Mouse (Mus musculus) CH12.LX (cell line): ENCODE results near the gene Tenm1. TPM values are rescaled to one million over a fixed set of nuclear protein-coding genes. Genes with fewer than 3 reads are reported as not detected.

ENCODE experiments used
- DNase-seq: peaks from one replicate; pipeline ENCODE4 v3.0.0-alpha.2; 2013; ENCODE audit errors: extremely low read depth
- H3K27ac ChIP-seq: 2 replicates; pipeline ENCODE4 v1.5.1; 2012; ENCODE audit warnings: low read depth, mild to moderate bottlenecking, control low read depth, moderate library complexity; ENCODE audit not compliant: insufficient read depth
- H3K27me3 ChIP-seq: replicated peaks from 2 replicates; pipeline ENCODE3; 2012; ENCODE audit warnings: inconsistent platforms
- H3K36me3 ChIP-seq, 2 experiments: replicated peaks in 1 of 2; 2 replicates each; pipeline versions ENCODE3 to v1.6.1; 2012; ENCODE audit warnings: inconsistent platforms in 1 of 2, low read length in 1 of 2, mild to moderate bottlenecking in 1 of 2, mixed read lengths in 1 of 2, moderate library complexity in 1 of 2; ENCODE audit not compliant: control insufficient read depth in 1 of 2, insufficient read depth in 1 of 2
- H3K4me1 ChIP-seq, 2 experiments: 2 replicates each; pipeline ENCODE4 v1.6.1; 2012; ENCODE audit warnings: inconsistent platforms in 1 of 2, moderate library complexity in 1 of 2; ENCODE audit not compliant: insufficient read depth in 2 of 2, control insufficient read depth in 1 of 2
- H3K4me2 ChIP-seq: 2 replicates; pipeline ENCODE4 v1.6.1; 2012; ENCODE audit warnings: low read depth, mild to moderate bottlenecking, control low read depth; ENCODE audit not compliant: poor library complexity, insufficient read depth, severe bottlenecking
- H3K4me3 ChIP-seq, 3 experiments: fragments of 150-350 bp in 1 of 3; sonication (generic) in 1 of 3; replicated peaks in 1 of 3; 2 replicates each; pipeline versions ENCODE3 to v1.5.1; 2011 to 2012; ENCODE audit warnings: low read depth in 2 of 3, low read length in 2 of 3, mild to moderate bottlenecking in 2 of 3, moderate library complexity in 2 of 3, control low read depth in 1 of 3, improper control_type of control experiment in 1 of 3, inconsistent platforms in 1 of 3, mixed read lengths in 1 of 3; ENCODE audit not compliant: poor library complexity in 1 of 3
- H3K79me2 ChIP-seq: replicated peaks from 2 replicates; pipeline ENCODE4 v1.6.1; 2012; ENCODE audit warnings: mild to moderate bottlenecking, moderate library complexity; ENCODE audit not compliant: control insufficient read depth, poor library complexity, insufficient read depth, severe bottlenecking; ENCODE audit errors: extremely low read depth
- H3K9ac ChIP-seq: 2 replicates; pipeline ENCODE4 v1.6.1; 2012; ENCODE audit warnings: low read depth, mild to moderate bottlenecking, control low read depth, moderate library complexity; ENCODE audit not compliant: insufficient read depth
- H3K9me3 ChIP-seq: replicated peaks from 2 replicates; pipeline ENCODE3; 2012; ENCODE audit warnings: low read length, inconsistent platforms, mixed read lengths
- BHLHE40 ChIP-seq: IDR thresholded peaks from 2 replicates; pipeline ENCODE4 v1.6.1; 2011; ENCODE audit warnings: mild to moderate bottlenecking, low read depth, low read length, improper control_type of control experiment
- CTCF ChIP-seq, 2 experiments: IDR thresholded peaks in 1 of 2; conservative IDR thresholded peaks in 1 of 2; 2 replicates each; pipeline ENCODE4 v1.5.1; 2011 to 2012; ENCODE audit warnings: low read depth in 2 of 2, low read length in 2 of 2, improper control_type of control experiment in 1 of 2, inconsistent platforms in 1 of 2, mild to moderate bottlenecking in 1 of 2, moderate library complexity in 1 of 2
- E2F4 ChIP-seq: IDR thresholded peaks from 2 replicates; pipeline ENCODE4 v1.6.1; 2011; ENCODE audit warnings: low read depth, low read length, improper control_type of control experiment; ENCODE audit not compliant: insufficient replicate concordance
- ETS1 ChIP-seq: conservative IDR thresholded peaks from 2 replicates; pipeline ENCODE4 v1.6.1; 2012; ENCODE audit warnings: low read depth, mild to moderate bottlenecking, inconsistent platforms, low read length, improper control_type of control experiment, moderate library complexity
- GABPA ChIP-seq: IDR thresholded peaks from 2 replicates; pipeline ENCODE4 v1.6.1; 2012; ENCODE audit warnings: low read depth, low read length, improper control_type of control experiment, inconsistent platforms; ENCODE audit not compliant: insufficient replicate concordance
- JUN ChIP-seq: IDR thresholded peaks from 2 replicates; pipeline ENCODE4 v1.6.1; 2011; ENCODE audit warnings: low read depth, mild to moderate bottlenecking, low read length, improper control_type of control experiment, moderate library complexity; ENCODE audit not compliant: insufficient read depth
- JUND ChIP-seq: conservative IDR thresholded peaks from 2 replicates; pipeline ENCODE4 v1.6.1; 2011; ENCODE audit warnings: low read depth, low read length, improper control_type of control experiment
- MXI1 ChIP-seq: IDR thresholded peaks from 2 replicates; pipeline ENCODE4 v1.6.1; 2011; ENCODE audit warnings: mild to moderate bottlenecking, low read depth, low read length, improper control_type of control experiment
- MYC ChIP-seq: IDR thresholded peaks from 2 replicates; pipeline ENCODE4 v1.6.1; 2011; ENCODE audit warnings: low read depth, mild to moderate bottlenecking, improper control_type of control experiment, low read length
- NELFE ChIP-seq: IDR thresholded peaks from 2 replicates; pipeline ENCODE4 v1.6.1; 2011; ENCODE audit warnings: low read depth, low read length, improper control_type of control experiment
- PAX5 ChIP-seq: IDR thresholded peaks from 2 replicates; pipeline ENCODE4 v1.6.1; 2012; ENCODE audit warnings: low read length, inconsistent platforms, mixed read lengths
- POLR2A ChIP-seq: IDR thresholded peaks from 2 replicates; pipeline ENCODE4 v1.6.1; 2011; ENCODE audit warnings: low read depth, mild to moderate bottlenecking, improper control_type of control experiment, low read length
- RCOR1 ChIP-seq: conservative IDR thresholded peaks from 2 replicates; pipeline ENCODE4 v1.6.1; 2012; ENCODE audit warnings: low read depth, mild to moderate bottlenecking, inconsistent platforms, low read length, improper control_type of control experiment
- SIN3A ChIP-seq: IDR thresholded peaks from 2 replicates; pipeline ENCODE4 v1.6.1; 2012; ENCODE audit warnings: low read length, improper control_type of control experiment, inconsistent platforms
- SMC3 ChIP-seq: IDR thresholded peaks from 2 replicates; pipeline ENCODE4 v1.6.1; 2011; ENCODE audit warnings: low read depth, low read length, improper control_type of control experiment
- TBP ChIP-seq: conservative IDR thresholded peaks from 2 replicates; pipeline ENCODE4 v1.6.1; 2011; ENCODE audit warnings: low read depth, low read length, improper control_type of control experiment
- TCF12 ChIP-seq: IDR thresholded peaks from 2 replicates; pipeline ENCODE4 v1.6.1; 2014; ENCODE audit warnings: low read depth, mild to moderate bottlenecking, inconsistent platforms, low read length, improper control_type of control experiment
- UBTF ChIP-seq: IDR thresholded peaks from 2 replicates; pipeline ENCODE4 v1.6.1; 2012; ENCODE audit warnings: low read depth, mild to moderate bottlenecking, inconsistent platforms, low read length, improper control_type of control experiment, moderate library complexity
- USF2 ChIP-seq: conservative IDR thresholded peaks from 2 replicates; pipeline ENCODE4 v1.6.1; 2011; ENCODE audit warnings: low read depth, low read length, improper control_type of control experiment
- ZC3H11A ChIP-seq: IDR thresholded peaks from 2 replicates; pipeline ENCODE4 v1.6.1; 2012; ENCODE audit warnings: low read depth, mild to moderate bottlenecking, inconsistent platforms, low read length, improper control_type of control experiment
- ZMIZ1 ChIP-seq: IDR thresholded peaks from 2 replicates; pipeline ENCODE4 v1.6.1; 2012; ENCODE audit warnings: low read depth, mild to moderate bottlenecking, inconsistent platforms, low read length, improper control_type of control experiment
- ZNF384 ChIP-seq: IDR thresholded peaks from 2 replicates; pipeline ENCODE4 v1.6.1; 2012; ENCODE audit warnings: low read depth, low read length, improper control_type of control experiment, inconsistent platforms
- dilution Hi-C: fragments of 300-500 bp; cut with MboI; formaldehyde crosslinking; loops from 2 replicates; pipeline ENCODE4 v1.14.3; 2020; ENCODE audit warnings: low sequenced_read_pairs; ENCODE audit not compliant: extremely low pct_unique_long_range_greater_than_20kb, extremely low pct_ligation_motif_present
- in situ Hi-C: fragments of 300-500 bp; cut with MboI; formaldehyde crosslinking; loops from 3 replicates; pipeline ENCODE4 v1.14.3; 2019; ENCODE audit warnings: low sequenced_read_pairs, low pct_ligation_motif_present, low pct_unique_long_range_greater_than_20kb, mixed read lengths
- polyA plus RNA-seq: library from polyadenylated mRNA; unstranded; fragments of >175 nt; gene quantifications from 2 replicates; pipeline ENCODE4 v1.2.1, GENCODE M21; 2012; ENCODE audit warnings: low read depth; ENCODE audit not compliant: insufficient read length
- total RNA-seq, 2 experiments: library from RNA; depleted of rRNA; stranded (reverse); fragments of 300-350 nt in 1 of 2; fragments of >200 nt in 1 of 2; gene quantifications; 2 replicates each; pipeline ENCODE4 v1.2.3; 2012 to 2014

Tenm1 gene
- total and polyA plus RNA-seq, 3 experiments = 0.20 TPM; not detected in 2

DNA sequence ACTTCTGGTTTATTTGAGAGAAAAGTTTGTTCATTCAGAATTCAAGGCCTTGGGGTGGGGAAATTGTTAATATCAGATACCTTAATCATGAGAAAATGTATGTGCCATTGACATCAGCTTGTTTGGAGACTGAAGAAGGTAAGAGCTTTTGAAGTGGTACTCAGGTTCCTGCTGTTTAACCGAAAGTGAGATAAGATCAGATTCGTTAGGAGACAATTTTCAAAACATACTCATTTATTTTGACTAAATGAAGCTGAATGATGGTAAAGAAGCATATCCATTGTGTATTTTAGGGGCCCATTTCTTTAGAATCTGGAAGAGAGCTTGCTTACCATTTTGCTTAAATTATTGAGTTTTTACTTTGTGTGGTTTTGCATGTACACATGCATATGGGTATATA lies 917.8 kb downstream of the Tenm1 start:
- H3K27me3 ChIP-seq = no peaks in the 10 kb centered on the region
- H3K4me3 ChIP-seq = no peak overlapping the region
- H3K79me2 ChIP-seq = no peaks in the 10 kb centered on the region
- in situ Hi-C loops = loop anchor here (25.0 kb wide), 2 partner anchors 149 to 249 kb away; no protein-coding TSS in a partner anchor
- H3K4me2 ChIP-seq = no peak overlapping the region
- no peaks in the 10 kb centered on the region for H3K36me3 ChIP-seq
- TF ChIP-seq USF2 (no peak), E2F4 (no peak), JUN (no peak), GABPA (no peak), PAX5 (no peak), UBTF (no peak), CTCF (conservative IDR thresholded peaks at IDR 0.05 in 1 of 2, IDR thresholded peaks at IDR 0.05 in 1 of 2; ENCODE audit: low read depth in 2 of 2, low read length in 2 of 2) (no peak), MYC (no peak), NELFE (no peak), SIN3A (no peak), RCOR1 (no peak)
- no peak for DNase-seq
- H3K9ac ChIP-seq = no peak overlapping the region
- no peak overlapping the region for H3K27ac ChIP-seq
- H3K4me1 ChIP-seq = no peaks in the 10 kb centered on the region
- dilution Hi-C loops = no loop called here
- no peaks in the 10 kb centered on the region for H3K9me3 ChIP-seq

DNA sequence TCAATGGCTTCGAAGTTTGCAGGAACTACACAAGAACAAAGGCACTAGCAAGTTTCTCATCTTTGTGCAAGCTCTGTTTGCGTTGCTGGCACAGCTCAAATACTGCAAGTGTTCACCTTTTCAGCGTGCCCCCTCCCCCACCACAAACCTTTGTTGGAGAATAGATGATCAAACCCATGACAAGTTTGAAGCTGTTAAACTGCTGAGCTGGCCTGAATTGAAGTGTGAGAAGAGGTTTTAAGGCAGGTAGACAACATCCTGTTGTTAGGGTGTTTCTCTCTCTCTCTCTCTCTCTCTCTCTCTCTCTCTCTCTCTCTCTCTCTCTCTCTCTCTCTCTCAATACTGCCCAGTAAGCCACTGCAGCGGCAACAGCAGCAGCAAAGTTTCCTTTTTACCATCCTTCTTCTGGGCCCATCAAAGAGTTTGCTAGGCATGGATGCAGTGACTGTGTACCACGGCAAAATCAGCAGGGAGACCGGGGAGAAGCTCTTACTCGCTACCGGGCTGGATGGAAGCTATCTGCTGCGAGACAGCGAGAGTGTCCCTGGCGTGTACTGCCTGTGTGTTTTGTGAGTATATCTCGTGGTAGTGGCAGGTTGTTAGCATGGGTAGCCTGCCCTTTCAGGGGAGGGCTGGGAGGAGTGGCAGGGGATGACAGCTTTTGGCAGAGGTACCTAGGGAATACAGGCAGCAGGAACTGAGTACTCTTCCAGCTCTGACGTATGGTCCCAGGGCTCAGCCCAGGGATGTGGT lies 926.5 kb downstream of the Tenm1 start, which contains the start of gene Sh2d1a:
Sh2d1a (plus strand) TSS at position 163 of the 753 bp plus-strand sequence.
- peaks cover 0 to 5% of the 10 kb centered on the region in 2 experiments; a peak in 2 of 4 replicates for H3K4me1 ChIP-seq
- no peak within 1 kb of the TSS for H3K4me2 ChIP-seq
- dilution Hi-C loops (no loop called here), in situ Hi-C loops (loop anchor here (25.0 kb wide), 2 partner anchors 140 to 240 kb away; no protein-coding TSS in a partner anchor)
- H3K27ac ChIP-seq = no peak within 1 kb of the TSS
- no peaks in the 10 kb centered on the region for H3K36me3 ChIP-seq
- no peaks in the 10 kb centered on the region for H3K9me3 ChIP-seq
- H3K9ac ChIP-seq = no peak within 1 kb of the TSS
- H3K79me2 ChIP-seq = no peaks in the 10 kb centered on the region
- TF ChIP-seq ZNF384 (no peak), JUND (no peak), TBP (no peak), ZC3H11A (no peak), POLR2A (no peak), UBTF (no peak), MXI1 (no peak), USF2 (no peak), SMC3 (no peak), CTCF (conservative IDR thresholded peaks at IDR 0.05 in 1 of 2, IDR thresholded peaks at IDR 0.05 in 1 of 2; ENCODE audit: low read depth in 2 of 2, low read length in 2 of 2) (no peak), BHLHE40 (no peak), TCF12 (no peak), MYC (no peak), ZMIZ1 (no peak), ETS1 (no peak)
- no peaks in the 10 kb centered on the region for H3K27me3 ChIP-seq
- DNase-seq = no peak
- no peak within 1 kb of the TSS for H3K4me3 ChIP-seq
